Mouse (Mus musculus) C2C12 (cell line): ENCODE measurements at regions not wholly inside any gene's neighbourhood (a gene's known extent, or its start where the extent isn't known, plus 50 kb on each side); places are given as distances from the start of the nearest gene placed in this dataset.

Source experiments
- CEBPB ChIP-seq: IDR thresholded peaks from one replicate; pipeline ENCODE4 v1.6.1; 2011; ENCODE audit warnings: low read depth, mild to moderate bottlenecking, control low read depth, moderate library complexity
- CTCF ChIP-seq: IDR thresholded peaks from one replicate; pipeline ENCODE4 v1.5.1; 2011; ENCODE audit not compliant: control insufficient read depth, insufficient read depth, insufficient read length
- FOSL1 ChIP-seq: IDR thresholded peaks from one replicate; pipeline ENCODE4 v1.8.0; 2011; ENCODE audit warnings: mild to moderate bottlenecking, low read length; ENCODE audit not compliant: poor library complexity, insufficient read depth, severe bottlenecking
- MAX ChIP-seq: IDR thresholded peaks from one replicate; pipeline ENCODE4 v1.6.1; 2011; ENCODE audit warnings: mild to moderate bottlenecking, control low read depth
- MYOD1 ChIP-seq: IDR thresholded peaks from one replicate; pipeline ENCODE4 v1.6.1; 2011; ENCODE audit warnings: low read depth; ENCODE audit not compliant: control insufficient read depth, insufficient read length
- USF1 ChIP-seq: IDR thresholded peaks from one replicate; pipeline ENCODE4 v1.6.1; 2011; ENCODE audit warnings: low read depth, mild to moderate bottlenecking, control low read depth, moderate library complexity

DNA sequence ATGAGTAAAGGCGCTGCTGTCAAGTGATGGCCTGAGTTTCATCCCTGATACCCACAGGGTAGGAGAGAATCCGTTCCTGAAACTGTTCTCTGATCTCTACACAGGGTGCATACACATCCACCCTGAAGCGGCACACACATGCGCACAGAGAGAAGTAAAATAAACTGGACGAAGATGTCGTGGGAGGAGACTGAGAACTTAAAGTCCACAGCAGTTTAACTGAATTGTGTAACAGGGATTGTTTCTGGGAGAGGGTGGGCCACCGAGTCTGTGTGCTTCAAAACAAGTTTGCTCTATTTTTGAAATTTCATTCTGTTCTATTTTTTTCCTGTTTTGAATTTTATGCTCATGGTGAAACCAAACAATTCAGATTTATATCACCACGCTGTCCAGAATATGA is 63.0 kb upstream of the Paqr3 start:
- TF ChIP-seq USF1 (no peak), CTCF (no peak), CEBPB (no peak), MYOD1 (no peak), FOSL1 (no peak), MAX (no peak)
